Mouse (Mus musculus): ENCODE results near the gene Phlda2.

DNA sequence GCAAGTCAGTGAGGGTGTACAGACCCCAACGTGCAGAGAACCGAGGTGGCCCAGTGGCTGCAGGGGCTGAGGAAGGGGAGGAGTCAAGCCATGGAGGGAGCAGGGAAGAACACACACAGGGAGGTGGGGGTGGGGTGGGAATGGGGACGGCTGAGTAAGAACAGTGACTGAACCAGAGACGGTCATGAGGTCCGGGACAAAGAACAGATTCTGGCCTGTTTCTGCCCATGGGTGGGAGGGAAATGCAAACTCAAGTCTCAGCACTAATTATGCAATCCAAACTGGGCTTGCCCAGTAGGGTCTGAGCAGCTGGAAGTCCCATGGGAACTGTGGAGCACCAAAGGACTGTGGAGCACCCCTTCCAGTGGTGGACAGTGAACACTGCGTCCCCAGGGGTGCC is 20.4 kb downstream of the Phlda2 start:
- TF ChIP-seq CTCF (IDR thresholded peaks at IDR 0.05; ENCODE audit: extremely low read depth, insufficient read depth, low read length) (no peak), POLR2A (IDR thresholded peaks at IDR 0.05; ENCODE audit: extremely low read depth, insufficient read depth, low read length) (no peak)

Measured in cortical plate, adult 2 months (tissue).